Mouse (Mus musculus): ENCODE results near the gene Tmem120b. TPM values are rescaled to one million over a fixed set of nuclear protein-coding genes. Genes with fewer than 3 reads are reported as not detected.
A peak's percentile ranks its signal among the peaks of the same experiment; 100 is the strongest.

Gene Tmem120b
- polyA plus RNA-seq, 1 experiment from 2014 or later = 10.4 TPM

DNA sequence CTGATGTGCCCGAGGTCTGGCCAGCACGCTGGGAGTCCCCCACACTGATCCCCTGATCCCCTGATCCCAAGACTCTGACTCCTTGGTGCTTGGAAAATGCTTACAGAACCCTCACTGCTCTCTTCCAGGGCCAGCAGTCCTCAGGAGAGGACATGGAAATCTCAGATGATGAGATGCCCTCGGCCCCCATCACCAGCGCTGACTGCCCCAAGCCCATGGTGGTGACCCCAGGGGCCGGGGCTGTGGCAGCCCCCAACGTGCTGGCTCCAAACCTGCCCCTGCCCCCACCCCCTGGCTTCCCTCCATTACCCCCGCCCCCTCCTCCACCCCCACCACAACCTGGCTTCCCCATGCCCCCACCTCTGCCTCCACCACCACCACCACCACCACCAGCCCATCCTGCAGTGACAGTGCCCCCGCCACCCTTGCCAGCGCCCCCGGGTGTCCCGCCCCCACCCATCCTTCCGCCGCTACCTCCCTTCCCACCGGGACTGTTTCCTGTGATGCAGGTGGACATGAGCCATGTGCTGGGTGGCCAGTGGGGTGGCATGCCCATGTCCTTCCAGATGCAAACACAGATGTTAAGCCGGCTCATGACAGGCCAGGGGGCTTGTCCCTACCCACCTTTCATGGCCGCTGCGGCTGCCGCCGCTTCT lies 83.6 kb downstream of the Tmem120b start:
- peaks cover 97% of the 10 kb centered on the region for H3K36me3 ChIP-seq (replicated peaks)
- H3K27me3 ChIP-seq (ENCODE audit: poor library complexity, severe bottlenecking) = no peaks in the 10 kb centered on the region
- WGBS = 95% methylated on average over 19 of the region's 19 CpGs
- H3K4me1 ChIP-seq = peaks cover 38% of the 10 kb centered on the region
- no peak overlapping the region for H3K27ac ChIP-seq
- no peaks in the 10 kb centered on the region for H3K9me3 ChIP-seq
- DNase-seq (ENCODE audit: extremely low spot score, low spot score) = no peak
- no peak overlapping the region for H3K4me3 ChIP-seq

DNA sequence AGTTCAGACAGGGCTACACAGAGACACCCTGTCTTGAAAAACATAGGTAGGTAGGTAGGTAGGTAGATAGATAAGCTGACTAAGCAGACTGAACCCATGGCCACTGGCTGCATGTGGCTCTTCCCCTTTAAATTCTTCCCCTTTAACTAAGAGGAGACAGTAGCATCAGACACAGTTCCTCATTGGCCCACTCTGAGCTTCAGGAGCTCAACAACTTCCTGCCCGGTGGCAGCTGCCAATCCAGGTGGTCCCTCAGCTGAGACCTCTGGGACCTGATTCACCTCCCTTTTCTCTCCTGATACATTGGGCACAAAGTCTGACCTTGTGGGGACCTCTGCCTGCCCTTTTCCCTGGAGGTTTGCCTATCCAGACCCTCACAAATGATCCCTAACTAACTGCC lies 84.7 kb downstream of the Tmem120b start:
- Histone ChIP-seq H3K9me3 (no peaks in the 10 kb centered on the region), H3K36me3 (replicated peaks) (peaks cover 97% of the 10 kb centered on the region)

DNA sequence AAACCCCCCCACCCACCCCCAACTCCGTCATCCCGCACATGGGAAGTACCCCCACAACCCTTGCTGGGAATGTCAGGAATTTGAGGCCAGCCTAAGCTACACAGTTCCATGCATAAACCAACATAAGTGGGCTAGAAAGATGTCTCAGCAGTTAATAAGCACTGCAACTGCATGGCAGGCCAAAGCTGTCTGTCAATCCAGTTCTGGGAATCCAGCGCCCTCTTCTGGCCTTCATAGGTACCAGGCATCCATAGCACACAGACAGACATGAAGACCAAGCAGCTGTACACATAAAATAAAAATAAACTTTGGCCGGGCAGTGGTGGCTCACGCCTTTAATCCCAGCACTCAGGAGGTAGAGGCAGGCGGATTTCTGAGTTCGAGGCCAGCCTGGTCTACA lies 87.2 kb downstream of the Tmem120b start:
- no peaks in the 10 kb centered on the region for H3K27me3 ChIP-seq (ENCODE audit: poor library complexity, severe bottlenecking)
- H3K27ac ChIP-seq = no peak overlapping the region
- no peaks in the 10 kb centered on the region for H3K9me3 ChIP-seq
- no peak overlapping the region for H3K4me3 ChIP-seq
- DNase-seq (ENCODE audit: extremely low spot score, low spot score) = peak; percentile 68
- H3K4me1 ChIP-seq = peaks cover 8% of the 10 kb centered on the region
- H3K36me3 ChIP-seq (replicated peaks) = peaks cover 97% of the 10 kb centered on the region
- 64% methylated on average over 7 of the region's 7 CpGs for WGBS

More for the DNA sequence above, 84.7 kb downstream of the Tmem120b start:
- Histone ChIP-seq H3K27ac (no peak overlapping the region), H3K27me3 (ENCODE audit: poor library complexity, severe bottlenecking) (no peaks in the 10 kb centered on the region), H3K4me3 (no peak overlapping the region), H3K4me1 (peaks cover 34% of the 10 kb centered on the region)
- DNase-seq (ENCODE audit: extremely low spot score, low spot score) = no peak
- WGBS = 90% methylated on average over 1 of the region's 1 CpGs

DNA sequence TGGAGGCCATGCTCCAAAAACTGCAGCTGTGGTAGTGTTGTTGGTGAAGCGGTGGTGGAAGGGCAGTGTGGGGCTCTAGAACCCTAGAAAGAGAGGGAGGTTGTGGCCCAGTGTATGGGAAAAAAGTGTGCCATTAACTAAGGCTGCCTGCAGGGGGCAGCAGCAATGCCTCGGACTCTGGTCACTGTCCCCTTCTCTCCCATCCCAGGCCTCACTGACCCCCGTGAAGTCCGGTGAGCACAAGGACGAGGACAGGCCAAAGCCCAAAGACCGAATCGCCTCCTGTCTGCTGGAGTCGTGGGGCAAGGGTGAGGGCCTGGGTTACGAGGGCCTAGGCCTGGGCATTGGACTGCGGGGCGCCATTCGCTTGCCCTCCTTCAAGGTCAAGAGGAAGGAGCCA lies 88.5 kb downstream of the Tmem120b start:
- Histone ChIP-seq H3K27ac (no peak overlapping the region), H3K4me3 (no peak overlapping the region), H3K9me3 (no peaks in the 10 kb centered on the region), H3K4me1 (no peaks in the 10 kb centered on the region), H3K36me3 (replicated peaks) (peaks cover 97% of the 10 kb centered on the region), H3K27me3 (ENCODE audit: poor library complexity, severe bottlenecking) (no peaks in the 10 kb centered on the region)
- no peak for DNase-seq (ENCODE audit: extremely low spot score, low spot score)
- 85% methylated on average over 12 of the region's 12 CpGs for WGBS

DNA sequence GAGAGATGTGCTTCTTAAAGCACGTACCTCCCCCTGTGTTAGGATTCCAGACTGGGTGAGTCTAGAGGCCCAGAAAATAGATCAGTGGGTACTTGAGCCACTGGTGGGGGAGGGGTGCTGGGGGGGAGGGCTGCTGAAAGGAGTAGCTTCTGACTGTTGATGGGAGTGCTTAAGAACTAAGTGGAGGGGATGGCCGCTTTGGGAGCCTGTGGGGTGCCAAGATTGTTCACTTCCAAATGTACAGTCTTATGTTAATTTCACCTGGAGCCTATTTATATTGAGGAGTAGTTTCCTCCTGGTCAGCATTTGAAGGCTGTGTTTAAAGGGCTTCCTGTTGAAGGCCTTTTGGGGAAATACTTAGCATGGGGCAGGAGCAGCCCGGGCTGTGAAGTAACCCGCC lies 89.8 kb downstream of the Tmem120b start:
- H3K36me3 ChIP-seq (replicated peaks) = peaks cover 97% of the 10 kb centered on the region
- H3K27me3 ChIP-seq (ENCODE audit: poor library complexity, severe bottlenecking) = no peaks in the 10 kb centered on the region
- DNase-seq (ENCODE audit: extremely low spot score, low spot score) = no peak
- H3K9me3 ChIP-seq = no peaks in the 10 kb centered on the region
- H3K4me1 ChIP-seq = no peaks in the 10 kb centered on the region
- no peak overlapping the region for H3K27ac ChIP-seq
- H3K4me3 ChIP-seq = no peak overlapping the region
- 88% methylated on average over 4 of the region's 4 CpGs for WGBS

DNA sequence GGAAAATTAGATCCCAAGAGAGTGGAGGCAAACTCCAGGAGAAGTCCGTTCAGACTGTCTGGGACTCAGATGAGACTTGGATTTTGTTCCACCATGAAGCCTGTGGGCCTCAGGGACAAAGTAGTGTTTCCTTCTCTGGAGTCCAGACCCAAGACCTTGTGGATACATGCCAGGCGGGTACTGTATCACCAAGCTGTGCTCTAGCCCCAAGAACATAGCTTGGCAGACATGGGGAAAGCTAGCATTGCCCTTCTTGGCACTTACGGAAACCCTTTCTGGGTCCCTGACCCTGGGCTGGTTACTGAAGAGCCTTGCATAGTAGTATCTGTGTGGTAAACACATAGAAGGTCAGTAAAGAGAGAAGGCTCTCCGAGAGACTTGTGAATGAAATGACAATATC lies 91.2 kb downstream of the Tmem120b start:
- Histone ChIP-seq H3K4me3 (no peak overlapping the region), H3K27me3 (ENCODE audit: poor library complexity, severe bottlenecking) (no peaks in the 10 kb centered on the region), H3K9me3 (no peaks in the 10 kb centered on the region), H3K27ac (no peak overlapping the region), H3K36me3 (replicated peaks) (peaks cover 97% of the 10 kb centered on the region), H3K4me1 (no peaks in the 10 kb centered on the region)
- 91% methylated on average over 4 of the region's 4 CpGs for WGBS
- DNase-seq (ENCODE audit: extremely low spot score, low spot score) = no peak

DNA sequence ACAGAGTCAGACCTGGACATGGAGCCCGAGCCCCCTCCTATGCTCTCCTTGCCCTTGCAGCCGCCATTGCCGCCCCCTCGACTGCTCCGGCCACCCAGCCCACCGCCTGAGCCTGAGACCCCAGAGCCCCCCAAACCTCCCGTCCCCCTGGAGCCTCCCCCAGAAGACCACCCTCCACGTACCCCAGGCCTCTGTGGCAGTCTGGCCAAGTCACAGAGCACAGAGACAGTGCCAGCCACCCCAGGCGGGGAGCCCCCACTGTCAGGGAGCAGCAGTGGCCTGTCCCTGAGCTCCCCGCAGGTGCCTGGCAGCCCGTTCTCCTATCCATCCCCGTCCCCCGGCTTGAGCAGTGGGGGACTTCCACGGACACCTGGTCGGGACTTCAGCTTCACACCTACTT lies 91.7 kb downstream of the Tmem120b start:
- Histone ChIP-seq H3K27ac (no peak overlapping the region), H3K9me3 (no peaks in the 10 kb centered on the region), H3K27me3 (ENCODE audit: poor library complexity, severe bottlenecking) (no peaks in the 10 kb centered on the region), H3K4me1 (no peaks in the 10 kb centered on the region), H3K4me3 (no peak overlapping the region), H3K36me3 (replicated peaks) (peaks cover 97% of the 10 kb centered on the region)
- no peak for DNase-seq (ENCODE audit: extremely low spot score, low spot score)
- WGBS = 93% methylated on average over 15 of the region's 15 CpGs

DNA sequence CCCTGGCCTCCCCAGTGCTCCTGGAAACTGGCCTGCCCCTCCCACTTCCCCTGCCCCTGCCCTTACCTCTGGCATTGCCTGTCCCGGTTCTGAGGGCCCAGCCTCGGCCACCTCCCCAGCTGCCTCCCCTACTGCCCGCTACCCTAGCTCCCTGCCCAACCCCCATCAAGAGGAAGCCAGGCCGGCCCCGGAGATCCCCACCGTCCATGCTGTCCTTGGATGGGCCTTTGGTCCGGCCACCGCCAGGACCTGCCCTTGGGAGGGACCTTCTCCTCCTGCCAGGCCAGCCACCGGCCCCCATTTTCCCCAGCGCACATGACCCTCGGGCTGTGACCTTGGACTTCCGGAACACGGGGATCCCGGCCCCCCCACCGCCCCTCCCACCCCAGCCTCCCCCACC lies 92.1 kb downstream of the Tmem120b start:
- DNase-seq (ENCODE audit: extremely low spot score, low spot score) = no peak
- peaks cover 92% of the 10 kb centered on the region for H3K36me3 ChIP-seq (replicated peaks)
- 89% methylated on average over 11 of the region's 15 CpGs for WGBS
- no peaks in the 10 kb centered on the region for H3K27me3 ChIP-seq (ENCODE audit: poor library complexity, severe bottlenecking)
- H3K9me3 ChIP-seq = no peaks in the 10 kb centered on the region
- no peaks in the 10 kb centered on the region for H3K4me1 ChIP-seq
- no peak overlapping the region for H3K4me3 ChIP-seq
- H3K27ac ChIP-seq = no peak overlapping the region

DNA sequence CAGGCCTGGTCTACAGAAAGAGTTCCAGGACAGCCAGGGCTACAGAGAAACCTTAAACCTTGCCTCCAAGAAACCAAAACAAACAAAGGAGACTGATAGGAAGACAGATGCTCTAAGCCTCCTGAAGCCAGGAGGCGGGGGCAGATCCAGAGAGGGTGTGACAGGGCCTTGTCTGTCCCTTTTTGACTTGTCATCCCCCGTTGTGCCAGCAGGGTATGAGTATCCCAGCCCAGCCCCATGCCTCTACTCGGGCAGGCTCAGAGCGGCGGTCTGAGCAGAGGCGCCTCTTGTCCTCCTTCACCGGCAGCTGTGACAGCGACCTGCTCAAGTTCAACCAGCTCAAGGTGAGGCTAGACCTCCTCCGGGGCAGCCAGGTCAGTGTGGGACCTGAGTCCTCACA lies 94.7 kb downstream of the Tmem120b start:
- no peak overlapping the region for H3K27ac ChIP-seq
- no peaks in the 10 kb centered on the region for H3K27me3 ChIP-seq (ENCODE audit: poor library complexity, severe bottlenecking)
- H3K4me1 ChIP-seq = no peaks in the 10 kb centered on the region
- DNase-seq (ENCODE audit: extremely low spot score, low spot score) = no peak
- no peaks in the 10 kb centered on the region for H3K9me3 ChIP-seq
- 86% methylated on average over 9 of the region's 9 CpGs for WGBS
- no peak overlapping the region for H3K4me3 ChIP-seq
- peaks cover 93% of the 10 kb centered on the region for H3K36me3 ChIP-seq (replicated peaks)

DNA sequence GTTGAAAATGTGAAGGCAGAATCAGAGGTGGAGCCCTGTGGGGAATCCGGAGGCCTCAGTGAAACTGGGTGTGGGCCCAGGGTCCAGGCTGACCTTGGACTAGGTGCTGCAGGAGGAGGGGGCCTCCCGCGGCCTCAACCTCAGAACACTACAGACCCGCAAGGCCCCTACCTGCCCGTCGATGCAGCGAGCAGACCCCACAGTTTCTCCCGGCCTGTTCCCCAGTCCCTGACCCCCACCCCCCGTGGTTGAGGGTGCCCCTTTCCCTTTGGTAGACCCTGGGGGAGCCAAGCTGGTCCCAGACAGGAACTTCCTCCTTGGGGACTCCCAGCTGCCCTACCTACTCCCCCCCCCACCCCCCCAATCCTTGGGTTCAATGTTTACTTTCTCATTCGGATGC lies 98.2 kb downstream of the Tmem120b start:
- Histone ChIP-seq H3K9me3 (no peaks in the 10 kb centered on the region), H3K27ac (no peak overlapping the region), H3K4me1 (peaks cover 11% of the 10 kb centered on the region), H3K4me3 (no peak overlapping the region), H3K36me3 (replicated peaks) (peaks cover 60% of the 10 kb centered on the region), H3K27me3 (ENCODE audit: poor library complexity, severe bottlenecking) (no peaks in the 10 kb centered on the region)
- no peak for DNase-seq (ENCODE audit: extremely low spot score, low spot score)
- 90% methylated on average over 10 of the region's 10 CpGs for WGBS

Other genes with a start within 250 kb of the Tmem120b start
- gene Anapc5, start 247.1 kb upstream of the Tmem120b start, polyA plus RNA-seq (2016; fragmentation: Nextera tagmentation; extraction: Ambion mirVana) = 510 and 525 TPM in 2 replicates
- gene Rnf34, start 218.4 kb upstream of the Tmem120b start, polyA plus RNA-seq (2016; fragmentation: Nextera tagmentation; extraction: Ambion mirVana) = 48.5 and 53.4 TPM in 2 replicates
- 83.3 and 83.4 TPM in 2 replicates for gene Kdm2b, start 78.6 kb upstream of the Tmem120b start, polyA plus RNA-seq (2016; fragmentation: Nextera tagmentation; extraction: Ambion mirVana)
- gene Orai1, start 53.3 kb upstream of the Tmem120b start, polyA plus RNA-seq (2016; fragmentation: Nextera tagmentation; extraction: Ambion mirVana) = 6.9 and 7.9 TPM in 2 replicates
- gene Morn3, start 21.4 kb upstream of the Tmem120b start, polyA plus RNA-seq (2016; fragmentation: Nextera tagmentation; extraction: Ambion mirVana) = 0.26 and 0.33 TPM in 2 replicates
- gene Rhof, start 64.3 kb downstream of the Tmem120b start, polyA plus RNA-seq (2016; fragmentation: Nextera tagmentation; extraction: Ambion mirVana) = 1.2 and 1.5 TPM in 2 replicates
- 7.6 and 8.1 TPM in 2 replicates for gene Setd1b, start 73.8 kb downstream of the Tmem120b start, polyA plus RNA-seq (2016; fragmentation: Nextera tagmentation; extraction: Ambion mirVana)
- 80.5 and 84.6 TPM in 2 replicates for gene Psmd9, start 101.0 kb downstream of the Tmem120b start, polyA plus RNA-seq (2016; fragmentation: Nextera tagmentation; extraction: Ambion mirVana)
- gene Hpd, start 114.3 kb downstream of the Tmem120b start, polyA plus RNA-seq (2016; fragmentation: Nextera tagmentation; extraction: Ambion mirVana) = 0.31 TPM in 1 of 2 replicates, not detected in the other
- 1.4 and 1.5 TPM in 2 replicates for gene Wdr66, start 183.7 kb downstream of the Tmem120b start, polyA plus RNA-seq (2016; fragmentation: Nextera tagmentation; extraction: Ambion mirVana)

All from forebrain, embryonic 10.5 days (tissue).